Mouse (Mus musculus) myocyte (in vitro differentiated cells): ENCODE results near the gene Ccdc183. TPM values are rescaled to one million over a fixed set of nuclear protein-coding genes. Genes with fewer than 3 reads are reported as not detected.
A peak's percentile ranks its signal among the peaks of the same experiment; 100 is the strongest.

Experiments used
- H3K27me3 ChIP-seq: one replicate; pipeline ENCODE4 v1.6.1; 2011; ENCODE audit not compliant: control insufficient read depth, insufficient read depth, insufficient read length
- H3K36me3 ChIP-seq: one replicate; pipeline ENCODE4 v1.6.1; 2011; ENCODE audit not compliant: control insufficient read depth, insufficient read depth
- H3K4me2 ChIP-seq: one replicate; pipeline ENCODE4 v1.6.1; 2011; ENCODE audit warnings: low read depth, control low read depth
- H3K4me3 ChIP-seq: one replicate; pipeline ENCODE4 v1.5.1; 2011; ENCODE audit warnings: mild to moderate bottlenecking, control low read depth, moderate library complexity
- H3K79me2 ChIP-seq: one replicate; pipeline ENCODE4 v1.6.1; 2011; ENCODE audit not compliant: control insufficient read depth, insufficient read depth
- H3ac ChIP-seq: one replicate; pipeline ENCODE4 v1.6.1; 2011; ENCODE audit not compliant: control insufficient read depth, insufficient read length
- CEBPB ChIP-seq: IDR thresholded peaks from 2 replicates; pipeline ENCODE4 v1.6.1; 2011; ENCODE audit warnings: mild to moderate bottlenecking, moderate library complexity; ENCODE audit not compliant: poor library complexity, insufficient read depth, severe bottlenecking
- E2F4 ChIP-seq: IDR thresholded peaks from one replicate; pipeline ENCODE4 v1.6.1; 2011; ENCODE audit warnings: mild to moderate bottlenecking, control low read depth, moderate library complexity; ENCODE audit not compliant: insufficient read depth
- MAX ChIP-seq: IDR thresholded peaks from one replicate; pipeline ENCODE4 v1.6.1; 2011; ENCODE audit warnings: low read depth, mild to moderate bottlenecking, control low read depth
- MYOD1 ChIP-seq, 3 experiments: IDR thresholded peaks; one replicate each; pipeline ENCODE4 v1.6.1; 2011; ENCODE audit warnings: control low read depth in 2 of 3, low read depth in 2 of 3, mild to moderate bottlenecking in 2 of 3, moderate library complexity in 1 of 3; ENCODE audit not compliant: insufficient read length in 2 of 3, control insufficient read depth in 1 of 3
- MYOG ChIP-seq, 3 experiments: IDR thresholded peaks; one replicate each; pipeline ENCODE4 v1.6.1; 2011; ENCODE audit warnings: control low read depth in 2 of 3, low read depth in 2 of 3, mild to moderate bottlenecking in 2 of 3; ENCODE audit not compliant: insufficient read length in 2 of 3, control insufficient read depth in 1 of 3, insufficient read depth in 1 of 3
- POLR2A ChIP-seq: IDR thresholded peaks from one replicate; pipeline ENCODE4 v1.6.1; 2011; ENCODE audit warnings: low read depth, mild to moderate bottlenecking, control low read depth, moderate library complexity; ENCODE audit not compliant: insufficient read length
- POLR2AphosphoS2 ChIP-seq: IDR thresholded peaks from one replicate; pipeline ENCODE4 v1.6.1; 2011; ENCODE audit warnings: low read depth, control low read depth; ENCODE audit not compliant: insufficient read length
- REST ChIP-seq: IDR thresholded peaks from one replicate; pipeline ENCODE4 v1.6.1; 2011; ENCODE audit warnings: mild to moderate bottlenecking, control low read depth, moderate library complexity; ENCODE audit not compliant: insufficient read depth, insufficient read length
- SRF ChIP-seq: IDR thresholded peaks from one replicate; pipeline ENCODE4 v1.6.1; 2011; ENCODE audit warnings: low read depth; ENCODE audit not compliant: control insufficient read depth, insufficient read length
- TCF12 ChIP-seq: IDR thresholded peaks from one replicate; pipeline ENCODE4 v1.6.1; 2011; ENCODE audit warnings: mild to moderate bottlenecking, control low read depth; ENCODE audit not compliant: poor library complexity, insufficient read depth, severe bottlenecking
- TCF3 ChIP-seq: IDR thresholded peaks from one replicate; pipeline ENCODE4 v1.6.1; 2011; ENCODE audit warnings: low read depth, control low read depth; ENCODE audit not compliant: insufficient read length
- USF1 ChIP-seq: IDR thresholded peaks from one replicate; pipeline ENCODE4 v1.6.1; 2011; ENCODE audit warnings: low read depth, mild to moderate bottlenecking, control low read depth, moderate library complexity
- polyA plus RNA-seq: library from polyadenylated mRNA; unstranded; fragments of >200 nt; fragmentation: generic; extraction: Trizol; gene quantifications from one replicate; pipeline ENCODE4 v1.2.1, GENCODE M21; 2012; ENCODE audit warnings: missing spikeins

The Ccdc183 gene
- polyA plus RNA-seq, 1 experiment: 0.13 TPM

- H3ac ChIP-seq: no peak overlapping the region
- TF ChIP-seq POLR2AphosphoS2 (no peak), CEBPB (no peak), REST (no peak), POLR2A (no peak), TCF3 (no peak), TCF12 (no peak), MYOD1 (IDR thresholded peaks at IDR 0.05; ENCODE audit: control insufficient read depth in 1 of 3, insufficient read length in 2 of 3, low read depth in 2 of 3) (no peak), E2F4 (no peak), MAX (no peak), USF1 (no peak), SRF (no peak), MYOG (IDR thresholded peaks at IDR 0.05; ENCODE audit: control insufficient read depth in 1 of 3, insufficient read depth in 1 of 3, insufficient read length in 2 of 3, low read depth in 2 of 3) (no peak)
Observed at GRCm38 (mm10) chr2:25660279-25660678, 42.8 kb upstream of the Ccdc183 start.

GRCm38 (mm10) chr2:25657652-25658051, 40.2 kb upstream of the Ccdc183 start, which contains the start of gene Lcn5:
Gene Lcn5, plus strand, starts transcription at chr2:25657952.
- TF ChIP-seq MYOD1 (IDR thresholded peaks at IDR 0.05; ENCODE audit: control insufficient read depth in 1 of 3, insufficient read length in 2 of 3, low read depth in 2 of 3): no peak
- no peak for TF ChIP-seq POLR2AphosphoS2
- TF ChIP-seq TCF3: no peak
- no peak for TF ChIP-seq TCF12
- no peak for TF ChIP-seq REST
- no peak for TF ChIP-seq USF1
- no peak for TF ChIP-seq MAX
- no peak for TF ChIP-seq MYOG (IDR thresholded peaks at IDR 0.05; ENCODE audit: control insufficient read depth in 1 of 3, insufficient read depth in 1 of 3, insufficient read length in 2 of 3, low read depth in 2 of 3)
- no peak for TF ChIP-seq POLR2A
- TF ChIP-seq CEBPB: no peak
- TF ChIP-seq E2F4: no peak
- no peak for TF ChIP-seq SRF
- Histone ChIP-seq H3K4me3 (no peak within 1 kb of the TSS), H3ac (no peak within 1 kb of the TSS), H3K36me3 (no peaks in the 10 kb centered on the region), H3K27me3 (peaks cover 39% of the 10 kb centered on the region), H3K4me2 (no peak within 1 kb of the TSS), H3K79me2 (no peaks in the 10 kb centered on the region)

More at GRCm38 (mm10) chr2:25660279-25660678, 42.8 kb upstream of the Ccdc183 start:
- Histone ChIP-seq H3K4me3 (no peak overlapping the region), H3K79me2 (no peaks in the 10 kb centered on the region), H3K4me2 (peak overlapping the region; percentile 68), H3K27me3 (peaks cover 12% of the 10 kb centered on the region), H3K36me3 (no peaks in the 10 kb centered on the region)

- no peaks in the 10 kb centered on the region for H3K36me3 ChIP-seq
- no peak overlapping the region for H3K4me2 ChIP-seq
- H3K27me3 ChIP-seq: peaks cover 40% of the 10 kb centered on the region
- no peak for TF ChIP-seq POLR2AphosphoS2
- no peaks in the 10 kb centered on the region for H3K79me2 ChIP-seq
- H3ac ChIP-seq: no peak overlapping the region
- no peak overlapping the region for H3K4me3 ChIP-seq
Observed at GRCm38 (mm10) chr2:25657246-25657645, 39.8 kb upstream of the Ccdc183 start.

- peaks cover 40% of the 10 kb centered on the region for H3K27me3 ChIP-seq
- H3K4me2 ChIP-seq: no peak overlapping the region
- no peaks in the 10 kb centered on the region for H3K36me3 ChIP-seq
- TF ChIP-seq MYOD1 (IDR thresholded peaks at IDR 0.05; ENCODE audit: control insufficient read depth in 1 of 3, insufficient read length in 2 of 3, low read depth in 2 of 3) (no peak), E2F4 (no peak), POLR2A (no peak), REST (no peak), TCF12 (no peak)
- H3ac ChIP-seq: no peak overlapping the region
- no peaks in the 10 kb centered on the region for H3K79me2 ChIP-seq
- no peak overlapping the region for H3K4me3 ChIP-seq
Observed at GRCm38 (mm10) chr2:25656691-25657090, 39.2 kb upstream of the Ccdc183 start.

- Histone ChIP-seq H3K4me3 (no peak overlapping the region), H3K4me2 (no peak overlapping the region), H3K79me2 (no peaks in the 10 kb centered on the region), H3ac (no peak overlapping the region), H3K27me3 (peaks cover 47% of the 10 kb centered on the region), H3K36me3 (no peaks in the 10 kb centered on the region)
- TF ChIP-seq TCF3 (no peak), E2F4 (no peak), USF1 (no peak), POLR2A (no peak), MYOD1 (IDR thresholded peaks at IDR 0.05; ENCODE audit: control insufficient read depth in 1 of 3, insufficient read length in 2 of 3, low read depth in 2 of 3) (no peak)
Observed at GRCm38 (mm10) chr2:25654502-25654901, 37.0 kb upstream of the Ccdc183 start.

GRCm38 (mm10) chr2:25652902-25653301, 35.4 kb upstream of the Ccdc183 start, which contains the start of gene Lcn8:
Gene Lcn8, plus strand, starts transcription at chr2:25653120.
- TF ChIP-seq MYOG (IDR thresholded peaks at IDR 0.05; ENCODE audit: control insufficient read depth in 1 of 3, insufficient read depth in 1 of 3, insufficient read length in 2 of 3, low read depth in 2 of 3): no peak
- Histone ChIP-seq H3K4me2 (no peak within 1 kb of the TSS), H3K4me3 (no peak within 1 kb of the TSS), H3ac (no peak within 1 kb of the TSS), H3K36me3 (no peaks in the 10 kb centered on the region), H3K79me2 (no peaks in the 10 kb centered on the region), H3K27me3 (peaks cover 52% of the 10 kb centered on the region)
